Mouse (Mus musculus): ENCODE measurements around the gene Borcs6. TPM values are rescaled to one million over a fixed set of nuclear protein-coding genes. Genes with fewer than 3 reads are reported as not detected.
A peak's percentile ranks its signal among the peaks of the same experiment; 100 is the strongest.

Gene Borcs6
- polyA plus RNA-seq, 1 experiment: not detected

GRCm38 (mm10) chr11:69095511-69096231, 36.2 kb downstream of the Borcs6 start:
- H3K27ac ChIP-seq (ENCODE audit: insufficient read depth, low read depth, low read length): peak overlapping the region; percentile 99
- under 1% methylated on average over 27 of the region's 27 CpGs for WGBS
- peak overlapping the region; percentile 65 for H3K4me3 ChIP-seq (ENCODE audit: insufficient read depth, low read depth, low read length)
- peaks cover 32% of the 10 kb centered on the region for H3K4me1 ChIP-seq (ENCODE audit: control insufficient read depth, insufficient read depth, low read length)
- TF ChIP-seq POLR2A (IDR thresholded peaks at IDR 0.05; ENCODE audit: insufficient read depth, low read depth, low read length) (no peak), CTCF (IDR thresholded peaks at IDR 0.05; ENCODE audit: insufficient read depth, low read depth, low read length) (no peak)

- H3K4me1 ChIP-seq (ENCODE audit: control insufficient read depth, insufficient read depth, low read length): peaks cover 35% of the 10 kb centered on the region
- H3K27ac ChIP-seq (ENCODE audit: insufficient read depth, low read depth, low read length): peak overlapping the region; percentile 99
- WGBS: 3% methylated on average over 9 of the region's 9 CpGs
- TF ChIP-seq POLR2A (IDR thresholded peaks at IDR 0.05; ENCODE audit: insufficient read depth, low read depth, low read length): no peak
- no peak for TF ChIP-seq CTCF (IDR thresholded peaks at IDR 0.05; ENCODE audit: insufficient read depth, low read depth, low read length)
- peak overlapping the region; percentile 46 for H3K4me3 ChIP-seq (ENCODE audit: insufficient read depth, low read depth, low read length)
Observed at GRCm38 (mm10) chr11:69096360-69096986, 37.0 kb downstream of the Borcs6 start.

DNA sequence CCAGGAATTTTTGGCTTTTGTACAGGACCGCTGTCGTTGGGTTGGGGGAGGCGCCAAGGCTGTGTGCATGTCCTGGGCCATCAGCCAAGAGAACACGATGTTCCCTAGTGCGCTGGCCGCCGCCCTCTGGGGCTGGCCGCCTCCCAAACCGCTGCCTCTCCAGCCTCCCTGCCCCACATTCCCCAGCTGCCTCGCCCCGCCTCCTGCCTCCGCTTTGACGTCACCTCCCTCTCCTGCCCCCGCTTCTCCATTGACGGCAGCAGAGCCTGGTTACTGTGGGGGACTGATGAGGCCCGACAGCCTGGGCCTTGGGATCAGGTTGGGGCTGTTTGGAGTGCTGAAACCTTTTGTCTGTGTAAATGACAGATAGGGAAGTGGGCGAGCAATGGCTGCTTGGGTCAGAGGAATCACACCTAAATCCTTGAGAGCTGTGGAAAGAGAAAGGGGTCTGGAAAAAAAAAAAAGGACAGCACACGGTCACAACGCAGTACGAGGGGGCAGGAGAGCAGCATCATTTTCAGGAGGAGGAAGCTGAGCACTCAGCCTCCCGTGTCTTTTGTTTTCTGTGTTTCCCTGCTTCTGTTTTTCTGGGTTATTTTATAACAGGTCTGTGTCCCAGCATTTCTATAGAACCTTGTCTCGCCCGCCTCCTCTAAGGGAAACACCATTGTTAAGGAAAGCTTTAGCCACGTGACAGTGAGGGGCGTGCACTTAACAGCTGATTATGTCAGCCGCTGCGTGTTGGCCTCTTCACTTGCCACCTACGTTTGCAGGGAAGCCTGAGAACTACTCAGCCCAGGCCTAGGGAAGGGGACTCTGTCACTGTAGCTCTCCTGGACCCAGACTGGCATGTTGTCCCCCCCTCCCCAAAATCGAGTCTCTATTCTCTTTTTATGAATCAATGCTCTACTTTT, 37.7 kb downstream of the Borcs6 start:
- TF ChIP-seq CTCF (IDR thresholded peaks at IDR 0.05; ENCODE audit: insufficient read depth, low read depth, low read length) (no peak), POLR2A (IDR thresholded peaks at IDR 0.05; ENCODE audit: insufficient read depth, low read depth, low read length) (peak; percentile 57)
- peak overlapping the region; percentile 99 for H3K27ac ChIP-seq (ENCODE audit: insufficient read depth, low read depth, low read length)
- 1% methylated on average over 29 of the region's 29 CpGs for WGBS
- H3K4me3 ChIP-seq (ENCODE audit: insufficient read depth, low read depth, low read length): peak overlapping the region; percentile 46
- peaks cover 40% of the 10 kb centered on the region for H3K4me1 ChIP-seq (ENCODE audit: control insufficient read depth, insufficient read depth, low read length)

DNA sequence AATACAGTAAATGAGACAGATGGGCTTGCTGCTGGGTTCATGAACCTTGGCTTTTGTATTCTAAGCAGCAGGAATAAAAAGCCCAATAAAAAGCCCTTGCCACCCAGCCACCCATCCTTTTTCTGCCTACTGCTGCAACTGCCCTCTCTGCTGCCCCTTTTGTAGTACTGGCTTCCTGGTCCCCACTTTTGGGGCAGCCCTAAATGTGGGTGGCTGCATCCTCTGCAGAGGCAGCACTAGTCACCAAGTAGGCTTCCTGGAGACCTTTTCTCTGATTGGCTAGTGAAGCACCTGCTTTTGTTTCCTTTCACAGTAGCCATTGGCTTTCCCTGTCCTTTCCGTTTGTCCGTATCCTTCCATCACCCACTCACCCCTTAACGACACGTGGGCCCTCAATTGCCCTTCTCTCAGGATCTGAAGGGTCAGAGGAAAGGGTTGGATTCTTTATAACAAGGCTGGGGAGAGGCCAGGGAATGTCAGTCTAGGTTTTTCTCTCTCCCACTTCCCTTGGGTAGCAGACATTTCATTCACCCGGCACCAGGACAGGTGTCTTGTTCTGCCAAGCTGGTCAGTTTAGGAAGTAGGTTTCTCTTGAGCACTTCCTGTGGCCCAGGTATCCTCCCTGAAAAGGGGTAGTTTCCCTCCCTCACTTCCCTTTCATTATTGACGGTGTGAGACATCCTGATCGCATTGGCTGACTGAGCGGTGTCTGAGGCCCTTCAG, 38.7 kb downstream of the Borcs6 start:
- WGBS: 5% methylated on average over 8 of the region's 8 CpGs

DNA sequence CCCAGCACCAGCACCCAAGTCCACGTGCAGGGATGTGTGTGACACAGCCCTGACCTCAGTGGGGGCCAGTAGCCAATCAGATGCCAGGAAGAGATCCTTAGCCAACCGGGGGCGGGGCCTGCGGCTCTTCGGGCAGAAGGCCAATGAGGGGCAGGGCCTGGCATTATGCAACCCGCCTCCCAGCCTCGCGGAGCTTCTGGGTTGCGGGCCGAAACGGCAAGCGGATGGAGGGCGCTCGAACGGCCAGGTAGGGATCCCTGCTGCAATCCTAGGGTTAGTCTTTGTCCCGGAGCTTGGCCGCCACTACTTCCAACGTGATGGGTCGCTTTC, 39.2 kb downstream of the Borcs6 start:
- peaks cover 54% of the 10 kb centered on the region for H3K4me1 ChIP-seq (ENCODE audit: control insufficient read depth, insufficient read depth, low read length)
- under 1% methylated on average over 19 of the region's 19 CpGs for WGBS
- no peak for TF ChIP-seq CTCF (IDR thresholded peaks at IDR 0.05; ENCODE audit: insufficient read depth, low read depth, low read length)
- TF ChIP-seq POLR2A (IDR thresholded peaks at IDR 0.05; ENCODE audit: insufficient read depth, low read depth, low read length): peak; percentile 67
- H3K4me3 ChIP-seq (ENCODE audit: insufficient read depth, low read depth, low read length): peak overlapping the region; percentile 83
- H3K27ac ChIP-seq (ENCODE audit: insufficient read depth, low read depth, low read length): peak overlapping the region; percentile 99

More for the DNA sequence above, 38.7 kb downstream of the Borcs6 start:
- peak overlapping the region; percentile 99 for H3K27ac ChIP-seq (ENCODE audit: insufficient read depth, low read depth, low read length)
- TF ChIP-seq POLR2A (IDR thresholded peaks at IDR 0.05; ENCODE audit: insufficient read depth, low read depth, low read length) (no peak), CTCF (IDR thresholded peaks at IDR 0.05; ENCODE audit: insufficient read depth, low read depth, low read length) (no peak)
- H3K4me3 ChIP-seq (ENCODE audit: insufficient read depth, low read depth, low read length): peak overlapping the region; percentile 83
- peaks cover 49% of the 10 kb centered on the region for H3K4me1 ChIP-seq (ENCODE audit: control insufficient read depth, insufficient read depth, low read length)

DNA sequence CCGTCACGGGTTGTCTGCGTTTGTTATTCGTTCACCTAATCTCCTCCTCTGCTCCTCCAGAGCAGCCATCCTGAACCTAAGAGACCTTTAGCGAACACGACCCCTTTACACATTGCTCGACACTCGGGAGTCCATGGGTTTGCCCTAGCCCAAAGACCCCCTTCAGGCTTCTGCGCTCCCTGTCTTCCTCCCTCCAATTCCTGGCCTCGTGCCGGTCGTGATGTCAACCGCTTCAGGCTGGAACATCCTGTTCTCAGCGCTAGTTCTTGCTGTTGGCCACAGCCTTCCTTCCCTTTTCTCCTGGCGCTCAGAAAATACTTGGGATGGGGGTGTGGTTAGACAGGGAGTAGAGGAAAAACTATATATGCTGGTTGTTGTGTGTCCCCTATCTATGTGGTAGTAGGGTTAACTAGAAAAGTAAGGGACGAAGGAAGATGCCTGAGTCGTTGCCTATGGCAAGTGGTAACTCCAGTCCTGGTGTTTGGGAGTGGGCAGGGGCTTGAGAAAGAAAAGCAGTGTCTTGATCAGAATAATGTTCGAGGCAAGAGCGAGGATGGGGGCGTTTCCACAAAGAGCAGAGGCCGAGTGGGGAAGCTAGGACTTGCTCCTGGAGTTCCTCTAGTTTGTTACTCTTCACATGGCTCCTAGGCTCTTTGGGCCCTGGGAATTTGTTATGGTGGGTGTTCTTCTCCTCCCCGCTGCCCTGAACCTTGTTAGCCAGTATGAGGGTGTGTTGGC, 39.8 kb downstream of the Borcs6 start:
- 1% methylated on average over 22 of the region's 22 CpGs for WGBS
- H3K4me1 ChIP-seq (ENCODE audit: control insufficient read depth, insufficient read depth, low read length): peaks cover 60% of the 10 kb centered on the region
- H3K4me3 ChIP-seq (ENCODE audit: insufficient read depth, low read depth, low read length): peak overlapping the region; percentile 83
- peak overlapping the region; percentile 99 for H3K27ac ChIP-seq (ENCODE audit: insufficient read depth, low read depth, low read length)
- TF ChIP-seq POLR2A (IDR thresholded peaks at IDR 0.05; ENCODE audit: insufficient read depth, low read depth, low read length) (no peak), CTCF (IDR thresholded peaks at IDR 0.05; ENCODE audit: insufficient read depth, low read depth, low read length) (no peak)

- peak overlapping the region; percentile 99 for H3K27ac ChIP-seq (ENCODE audit: insufficient read depth, low read depth, low read length)
- peaks cover 63% of the 10 kb centered on the region for H3K4me1 ChIP-seq (ENCODE audit: control insufficient read depth, insufficient read depth, low read length)
- H3K4me3 ChIP-seq (ENCODE audit: insufficient read depth, low read depth, low read length): peak overlapping the region; percentile 83
- under 1% methylated on average over 23 of the region's 23 CpGs for WGBS
- TF ChIP-seq CTCF (IDR thresholded peaks at IDR 0.05; ENCODE audit: insufficient read depth, low read depth, low read length) (no peak), POLR2A (IDR thresholded peaks at IDR 0.05; ENCODE audit: insufficient read depth, low read depth, low read length) (0 out of 2 replicates have a peak, but pooled peaks have one; percentile 12)
Observed at GRCm38 (mm10) chr11:69099915-69100345, 40.4 kb downstream of the Borcs6 start.

Measured in olfactory bulb, adult 2 months (tissue).